Mouse (Mus musculus) layer of hippocampus, adult 18-20 months (tissue): ENCODE data around the gene Pcnx2. TPM values are rescaled to one million over a fixed set of nuclear protein-coding genes. Genes with fewer than 3 reads are reported as not detected.
A peak's percentile ranks its signal among the peaks of the same experiment; 100 is the strongest.

ENCODE experiments used
- DNase-seq, 2 experiments: peaks; one replicate each; pipeline ENCODE4 v3.0.0; 2022; ENCODE audit warnings: low spot score in 2 of 2
- total RNA-seq, 2 experiments: library from RNA; stranded (reverse); gene quantifications; 2 replicates each; pipeline ENCODE4 v1.2.3; 2021

Pcnx2 gene
- total RNA-seq, 2 experiments from 2014 or later: 66.1 to 67.7 TPM

- peak in 1 of 2 experiments; percentile 81 for DNase-seq
These were observed 782 bp upstream of the Pcnx2 start for GRCm38 (mm10) chr8:125898899-125899298.

GRCm38 (mm10) chr8:125897388-125897787 lies 729 bp downstream of the Pcnx2 start:
- peak in 1 of 2 experiments; percentile 60 for DNase-seq

- no peak for DNase-seq
These were observed 8.2 kb downstream of the Pcnx2 start for GRCm38 (mm10) chr8:125889920-125890319.

- DNase-seq: no peak
These were observed 10.6 kb downstream of the Pcnx2 start for GRCm38 (mm10) chr8:125887549-125887948.

GRCm38 (mm10) chr8:125880447-125880846 lies 17.7 kb downstream of the Pcnx2 start:
- no peak for DNase-seq

- no peak for DNase-seq
These were observed 24.9 kb downstream of the Pcnx2 start for GRCm38 (mm10) chr8:125873250-125873534.

GRCm38 (mm10) chr8:125872501-125873249 lies 25.4 kb downstream of the Pcnx2 start:
- DNase-seq: no peak

GRCm38 (mm10) chr8:125870821-125871321 lies 27.2 kb downstream of the Pcnx2 start:
- DNase-seq: peak; percentile 52 to 83

GRCm38 (mm10) chr8:125870179-125870702 lies 27.9 kb downstream of the Pcnx2 start:
- no peak for DNase-seq

GRCm38 (mm10) chr8:125869739-125870138 lies 28.4 kb downstream of the Pcnx2 start:
- no peak for DNase-seq

GRCm38 (mm10) chr8:125868552-125868951 lies 29.6 kb downstream of the Pcnx2 start:
- DNase-seq: no peak

GRCm38 (mm10) chr8:125866125-125866524 lies 32.0 kb downstream of the Pcnx2 start:
- DNase-seq: no peak

- DNase-seq: no peak
These were observed 40.9 kb downstream of the Pcnx2 start for GRCm38 (mm10) chr8:125857251-125857650.

- DNase-seq: no peak
These were observed 42.0 kb downstream of the Pcnx2 start for GRCm38 (mm10) chr8:125856160-125856559.

- DNase-seq: no peak
These were observed 43.7 kb downstream of the Pcnx2 start for GRCm38 (mm10) chr8:125854379-125854778.

GRCm38 (mm10) chr8:125853300-125853699 lies 44.8 kb downstream of the Pcnx2 start:
- DNase-seq: no peak

GRCm38 (mm10) chr8:125849181-125849580 lies 48.9 kb downstream of the Pcnx2 start:
- no peak for DNase-seq

GRCm38 (mm10) chr8:125847842-125848241 lies 50.3 kb downstream of the Pcnx2 start:
- DNase-seq: no peak

GRCm38 (mm10) chr8:125845281-125845680 lies 52.8 kb downstream of the Pcnx2 start:
- no peak for DNase-seq

GRCm38 (mm10) chr8:125843122-125843836 lies 54.8 kb downstream of the Pcnx2 start:
- no peak for DNase-seq

GRCm38 (mm10) chr8:125842158-125842557 lies 56.0 kb downstream of the Pcnx2 start:
- no peak for DNase-seq

- no peak for DNase-seq
These were observed 73.4 kb downstream of the Pcnx2 start for GRCm38 (mm10) chr8:125824688-125825087.
